Mouse (Mus musculus): Measurements from ENCODE around the gene Sema4g.
"Not testable (repeated sequence)": the region's sequence is repeated elsewhere in the genome, so short reads cannot be mapped to it uniquely, and the experiment has no call there.

The Sema4g gene

GRCm38 (mm10) chr19:45024775-45025174 lies 35.9 kb downstream of the Sema4g start:
- DNase-seq (ENCODE audit: low read depth, low spot score), result no peak

GRCm38 (mm10) chr19:45025937-45026568 lies 37.2 kb downstream of the Sema4g start:
- no peak for DNase-seq (ENCODE audit: low read depth, low spot score)

- no peak for DNase-seq (ENCODE audit: low read depth, low spot score)
Measured at GRCm38 (mm10) chr19:45026958-45027670, 38.2 kb downstream of the Sema4g start.

- no peak for DNase-seq (ENCODE audit: low read depth, low spot score)
Measured at GRCm38 (mm10) chr19:45027848-45028247, 38.9 kb downstream of the Sema4g start.

- DNase-seq (ENCODE audit: low read depth, low spot score), result no peak
Measured at GRCm38 (mm10) chr19:45028746-45029145, 39.8 kb downstream of the Sema4g start.

- DNase-seq (ENCODE audit: low read depth, low spot score), result no peak
Measured at GRCm38 (mm10) chr19:45029571-45029970, 40.7 kb downstream of the Sema4g start.

- no peak for DNase-seq (ENCODE audit: low read depth, low spot score)
Measured at GRCm38 (mm10) chr19:45030111-45030510, 41.2 kb downstream of the Sema4g start.

GRCm38 (mm10) chr19:45030746-45031693 lies 42.1 kb downstream of the Sema4g start:
- no peak for DNase-seq (ENCODE audit: low read depth, low spot score)

GRCm38 (mm10) chr19:45031780-45032179 lies 42.9 kb downstream of the Sema4g start:
- DNase-seq (ENCODE audit: low read depth, low spot score), result no peak

- no peak for DNase-seq (ENCODE audit: low read depth, low spot score)
Measured at GRCm38 (mm10) chr19:45032570-45033332, 43.9 kb downstream of the Sema4g start.

GRCm38 (mm10) chr19:45036867-45037266 lies 48.0 kb downstream of the Sema4g start:
- DNase-seq (ENCODE audit: low read depth, low spot score), result no peak

GRCm38 (mm10) chr19:45038198-45038597 lies 49.3 kb downstream of the Sema4g start:
- DNase-seq (ENCODE audit: low read depth, low spot score), result not testable (repeated sequence)

GRCm38 (mm10) chr19:45040214-45040613 lies 51.3 kb downstream of the Sema4g start:
- DNase-seq (ENCODE audit: low read depth, low spot score), result no peak

- DNase-seq (ENCODE audit: low read depth, low spot score), result no peak
Measured at GRCm38 (mm10) chr19:45044389-45044927, 55.6 kb downstream of the Sema4g start.

GRCm38 (mm10) chr19:45045236-45045635 lies 56.3 kb downstream of the Sema4g start:
- DNase-seq (ENCODE audit: low read depth, low spot score), result no peak

- no peak for DNase-seq (ENCODE audit: low read depth, low spot score)
Measured at GRCm38 (mm10) chr19:45045651-45046050, 56.8 kb downstream of the Sema4g start, which contains the start of gene Pdzd7. Gene Pdzd7, minus strand, starts transcription at chr19:45045717.

GRCm38 (mm10) chr19:45046523-45047321 lies 57.8 kb downstream of the Sema4g start:
- no peak for DNase-seq (ENCODE audit: low read depth, low spot score)

- DNase-seq (ENCODE audit: low read depth, low spot score), result no peak
Measured at GRCm38 (mm10) chr19:45047417-45047934, 58.6 kb downstream of the Sema4g start, which contains the start of gene Sfxn3. Gene Sfxn3, plus strand, starts transcription at chr19:45047503.

GRCm38 (mm10) chr19:45047935-45048643 lies 59.2 kb downstream of the Sema4g start:
- no peak for DNase-seq (ENCODE audit: low read depth, low spot score)
